Mouse (Mus musculus): Measurements from ENCODE around the gene Fbxw22.
"Not testable (repeated sequence)": the region's sequence is repeated elsewhere in the genome, so short reads cannot be mapped to it uniquely, and the experiment has no call there.

Gene Fbxw22

GRCm38 (mm10) chr9:109404196-109404595 is at the start of gene Fbxw22:
TSS of gene Fbxw22 (minus strand) at chr9:109404296.
- not testable (repeated sequence) for DNase-seq

DNA sequence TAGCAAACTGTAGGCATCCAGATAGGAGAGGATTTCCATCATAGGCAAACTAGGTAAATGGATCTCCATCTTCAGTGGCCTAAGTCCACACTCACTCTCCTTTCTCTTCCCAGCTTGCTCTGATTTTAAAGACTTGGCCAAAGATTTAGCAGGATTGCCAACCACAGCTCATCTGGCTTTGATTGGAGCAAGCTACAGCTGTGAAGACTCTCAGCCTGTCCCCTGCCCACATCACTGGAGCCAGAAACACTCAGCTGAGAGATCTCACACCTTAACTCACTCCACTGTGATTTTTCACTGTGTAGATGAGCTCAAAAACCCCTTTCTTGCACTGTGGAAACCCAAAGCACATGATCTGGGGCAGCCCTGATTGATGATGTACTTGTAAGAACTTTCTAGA is 44.9 kb upstream of the Fbxw22 start, which contains the start of gene Fbxw16:
Fbxw16 (minus strand) TSS at position 101 of the 400 bp plus-strand sequence.
- no peak for DNase-seq

- no peak for DNase-seq
These were observed 28.9 kb upstream of the Fbxw22 start for GRCm38 (mm10) chr9:109432956-109433355.

DNA sequence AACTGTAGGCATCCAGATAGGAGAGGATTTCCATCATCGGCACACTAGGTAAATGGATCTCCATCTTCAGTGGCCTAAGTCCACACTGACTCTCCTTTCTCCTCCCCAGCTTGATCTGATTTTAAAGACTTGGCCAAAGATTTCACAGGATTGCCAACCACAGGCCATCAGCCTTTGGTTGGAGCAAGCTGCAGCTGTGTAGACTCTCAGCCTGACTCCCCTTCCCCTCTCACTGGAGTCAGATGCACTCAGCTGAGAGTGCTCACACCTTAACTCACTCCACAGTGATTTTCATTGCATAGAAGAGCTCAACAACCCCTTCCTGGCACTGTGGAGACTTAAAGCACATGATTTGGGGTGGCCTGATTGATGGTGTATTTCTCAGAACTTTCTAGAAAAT is 64.5 kb downstream of the Fbxw22 start, which contains the start of gene Fbxw28:
Fbxw28 (minus strand) TSS at position 101 of the 400 bp plus-strand sequence.
- DNase-seq = not testable (repeated sequence)
